Mouse (Mus musculus) heart, embryonic 15.5 days (tissue): ENCODE results near the gene Abhd17a. TPM values are rescaled to one million over a fixed set of nuclear protein-coding genes. Genes with fewer than 3 reads are reported as not detected.

ENCODE experiments used
- ATAC-seq: fragments of 200-750 bp; cut with Nextera tagmentation; replicated peaks from 2 replicates; pipeline ENCODE4 v1.8.0; 2017; ENCODE audit warnings: low read depth, moderate TSS enrichment; ENCODE audit not compliant: insufficient number of reproducible peaks, insufficient read depth, low FRiP score
- H3K27ac ChIP-seq: fragments of 300-500 bp; sonication (generic); 2 replicates; pipeline ENCODE4 v1.5.1; 2015; ENCODE audit warnings: mild to moderate bottlenecking, inconsistent platforms
- H3K27me3 ChIP-seq: fragments of 300-500 bp; sonication (generic); 2 replicates; pipeline ENCODE4 v1.6.1; 2015; ENCODE audit warnings: inconsistent platforms
- H3K36me3 ChIP-seq: fragments of 300-500 bp; sonication (generic); 2 replicates; pipeline ENCODE4 v1.6.1; 2015; ENCODE audit warnings: mild to moderate bottlenecking, inconsistent platforms
- H3K4me1 ChIP-seq: fragments of 300-500 bp; sonication (generic); replicated peaks from 2 replicates; pipeline ENCODE4 v1.6.1; 2015; ENCODE audit warnings: inconsistent platforms
- H3K4me2 ChIP-seq: fragments of 300-500 bp; sonication (generic); 2 replicates; pipeline ENCODE4 v1.6.1; 2015; ENCODE audit warnings: inconsistent platforms, mild to moderate bottlenecking, moderate library complexity
- H3K4me3 ChIP-seq: fragments of 300-500 bp; sonication (generic); 2 replicates; pipeline ENCODE4 v1.5.1; 2015; ENCODE audit warnings: mild to moderate bottlenecking, inconsistent platforms
- H3K9ac ChIP-seq: fragments of 300-500 bp; sonication (generic); 2 replicates; pipeline ENCODE4 v1.6.1; 2015; ENCODE audit warnings: mild to moderate bottlenecking, inconsistent platforms
- H3K9me3 ChIP-seq: fragments of 300-500 bp; sonication (generic); replicated peaks from 2 replicates; pipeline ENCODE4 v1.6.1; 2016; ENCODE audit warnings: inconsistent platforms
- WGBS: fragments of 180-500 bp; shearing (Covaris S2); methylation state at CpG from one replicate; pipeline ENCODE4 v1.1.7; 2015; ENCODE audit warnings: mixed read lengths; 5-methylcytosine and 5-hydroxymethylcytosine counted together
- polyA plus RNA-seq: library from polyadenylated mRNA; unstranded; fragments of >200 nt; fragmentation: Nextera tagmentation; extraction: Ambion mirVana; gene quantifications from 2 replicates; pipeline ENCODE4 v1.2.1, GENCODE M21; 2015

The Abhd17a gene
- polyA plus RNA-seq, 1 experiment from 2014 or later: 84.2 TPM

DNA sequence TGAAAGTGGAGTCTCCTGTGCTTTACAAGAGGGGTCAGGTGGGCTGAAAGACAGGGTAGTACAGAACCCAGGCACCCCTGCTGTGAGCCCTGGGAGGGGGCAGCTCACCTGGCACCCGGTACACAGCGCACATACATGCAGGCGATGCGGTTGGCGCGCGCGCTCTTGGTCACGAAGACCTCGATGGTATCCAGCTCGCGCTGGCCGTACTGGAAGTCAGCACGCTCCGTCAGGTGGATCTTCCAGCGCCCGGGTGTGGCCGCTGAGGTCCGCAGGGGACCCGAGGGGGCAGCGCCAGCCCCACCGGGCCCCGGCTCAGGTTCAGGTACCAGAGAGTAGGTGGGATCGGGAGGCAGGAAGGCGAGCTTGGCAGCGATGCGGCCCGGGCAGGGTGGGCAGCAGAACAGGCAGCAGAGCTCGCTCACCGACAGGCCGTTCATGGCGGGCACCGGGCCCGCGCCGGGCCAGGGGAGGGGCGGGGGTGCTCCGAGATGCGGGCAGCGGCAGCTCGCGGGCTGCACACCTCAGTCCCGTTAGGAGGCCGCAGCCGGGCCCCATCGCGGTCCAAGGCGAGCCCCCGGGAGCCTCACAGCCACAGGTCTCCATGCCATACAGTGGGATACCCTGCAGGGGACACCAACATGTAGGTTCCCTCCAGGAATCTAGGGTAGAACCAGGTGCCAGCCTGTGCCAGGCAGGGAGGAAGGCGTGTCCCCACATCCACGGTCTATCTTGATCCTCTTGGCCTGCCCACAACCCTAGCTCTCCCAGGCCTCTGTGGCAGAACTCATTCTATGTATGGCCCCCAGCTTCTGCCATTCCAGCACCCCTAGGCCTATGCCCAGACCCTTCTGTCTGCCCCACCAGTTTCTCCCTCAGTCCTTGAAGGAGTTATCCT, 3.5 kb downstream of the Abhd17a start:
- no peaks in the 10 kb centered on the region for H3K27me3 ChIP-seq
- H3K9me3 ChIP-seq: no peaks in the 10 kb centered on the region
- ATAC-seq: no peak
- H3K4me2 ChIP-seq: peak overlapping the region; percentile 38
- peak overlapping the region; percentile 31; the same call in 1 of the 2 replicates for H3K9ac ChIP-seq
- peak overlapping the region; percentile 83 for H3K27ac ChIP-seq
- 89% methylated on average over 51 of the region's 51 CpGs for WGBS
- H3K36me3 ChIP-seq: peaks cover 26% of the 10 kb centered on the region
- peak overlapping the region; percentile 21 for H3K4me3 ChIP-seq
- peaks cover 60% of the 10 kb centered on the region for H3K4me1 ChIP-seq

DNA sequence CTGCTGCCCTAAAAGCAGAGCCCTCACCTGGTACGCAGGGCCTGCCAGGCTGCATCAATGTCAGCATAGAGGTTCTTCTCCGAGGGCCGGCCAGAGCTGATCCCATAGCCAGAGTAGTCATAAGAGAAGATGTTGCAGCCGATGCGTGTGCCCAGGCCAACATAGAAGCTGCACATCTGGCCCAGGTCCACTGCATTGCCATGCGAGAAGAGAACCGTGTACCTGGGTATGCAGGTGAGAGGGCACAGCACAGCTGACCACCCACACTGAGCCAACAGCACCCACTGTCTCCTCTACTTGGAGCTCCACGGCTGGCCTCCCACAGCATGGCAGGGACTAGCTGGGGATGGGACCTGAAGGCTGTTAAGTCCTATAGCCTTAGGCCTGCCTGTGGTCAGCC, 4.6 kb downstream of the Abhd17a start:
- H3K9ac ChIP-seq: peak overlapping the region; percentile 16; the same call in 1 of the 2 replicates
- peaks cover 26% of the 10 kb centered on the region for H3K36me3 ChIP-seq
- no peaks in the 10 kb centered on the region for H3K27me3 ChIP-seq
- whole genome bisulfite sequencing: 83% methylated on average over 8 of the region's 8 CpGs
- no peaks in the 10 kb centered on the region for H3K9me3 ChIP-seq
- H3K27ac ChIP-seq: peak overlapping the region; percentile 46; the same call in 1 of the 2 replicates
- H3K4me1 ChIP-seq: peaks cover 59% of the 10 kb centered on the region
- H3K4me2 ChIP-seq: peak overlapping the region; percentile 38
- ATAC-seq: no peak
- H3K4me3 ChIP-seq: peak overlapping the region; percentile 21

DNA sequence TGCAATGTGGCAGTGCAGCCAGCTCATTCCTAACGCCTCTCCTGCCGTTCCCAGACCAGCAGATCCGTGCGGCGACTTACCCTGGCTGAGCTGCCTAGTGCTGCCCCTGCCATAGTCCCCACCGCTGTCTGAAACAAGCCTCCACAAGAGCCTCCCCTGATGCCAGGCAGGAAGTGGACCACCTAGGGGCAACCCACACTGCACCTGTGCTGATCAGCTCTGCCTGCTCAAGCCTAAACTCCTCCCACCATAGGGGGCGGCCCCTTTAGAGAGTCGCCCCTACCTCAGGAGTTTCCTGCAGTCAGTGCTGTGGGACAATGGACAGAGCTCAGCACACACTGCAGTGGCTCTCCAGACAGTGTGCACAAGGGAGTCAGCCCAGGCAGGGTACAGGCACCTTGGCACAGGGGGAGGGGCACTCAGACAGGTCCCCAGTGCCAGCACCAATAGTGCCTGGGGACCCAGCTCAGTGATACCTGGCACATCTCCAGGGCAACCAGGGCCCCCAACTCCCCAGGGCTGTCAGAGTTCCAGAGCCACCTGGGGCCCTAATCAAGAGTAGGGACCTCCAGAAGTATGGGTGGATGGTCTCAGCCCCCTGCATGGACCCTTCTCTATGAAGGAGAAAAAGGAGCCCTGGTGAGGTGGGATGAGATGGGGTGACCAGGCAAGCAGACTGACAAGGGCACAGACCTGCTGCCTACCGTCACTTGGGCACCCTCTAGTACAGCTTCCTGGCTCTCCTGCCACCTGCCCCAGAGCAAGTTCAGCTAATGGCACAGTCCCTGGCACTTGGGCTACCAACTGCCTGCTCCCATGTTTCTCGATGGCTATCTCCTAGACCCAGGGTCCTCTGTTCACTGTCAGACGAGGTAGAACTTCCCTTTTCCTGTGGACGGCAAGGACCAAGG, 5.2 kb downstream of the Abhd17a start:
- H3K4me2 ChIP-seq: peak overlapping the region; percentile 38
- no peaks in the 10 kb centered on the region for H3K9me3 ChIP-seq
- peaks cover 58% of the 10 kb centered on the region for H3K4me1 ChIP-seq
- peak overlapping the region; percentile 46 for H3K27ac ChIP-seq
- H3K36me3 ChIP-seq: peaks cover 26% of the 10 kb centered on the region
- no peaks in the 10 kb centered on the region for H3K27me3 ChIP-seq
- ATAC-seq: no peak
- 0 out of 2 replicates have a peak overlapping the region, but pooled peaks have one; percentile 4 for H3K9ac ChIP-seq
- 66% methylated on average over 12 of the region's 12 CpGs for WGBS
- peak overlapping the region; percentile 21 for H3K4me3 ChIP-seq

DNA sequence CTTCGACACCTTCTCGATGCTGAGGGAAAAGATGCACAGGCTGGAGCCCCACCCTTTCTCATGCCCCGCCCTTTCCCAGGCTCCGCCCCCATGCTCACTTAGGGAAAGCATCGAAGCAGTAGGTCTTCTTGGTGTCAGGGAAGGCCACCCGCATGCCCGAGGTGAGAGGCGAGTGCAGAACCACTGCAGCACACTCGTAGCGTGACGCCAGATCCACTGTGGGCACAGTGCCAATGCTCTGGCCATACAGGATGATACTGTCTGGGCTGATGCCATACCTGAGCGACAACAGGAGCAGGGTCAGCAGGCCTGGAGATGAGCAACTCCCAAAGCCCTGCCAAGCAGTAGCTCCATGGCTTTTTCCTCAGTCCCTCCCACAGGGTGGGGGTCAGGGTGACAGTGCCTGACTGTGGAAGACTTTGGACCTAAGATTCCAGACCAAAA, 6.1 kb downstream of the Abhd17a start:
- Histone ChIP-seq H3K4me1 (peaks cover 53% of the 10 kb centered on the region), H3K27ac (0 out of 2 replicates have a peak overlapping the region, but pooled peaks have one; percentile 46), H3K4me2 (no peak overlapping the region; the same call in 1 of the 2 replicates), H3K9ac (no peak overlapping the region), H3K27me3 (no peaks in the 10 kb centered on the region), H3K9me3 (no peaks in the 10 kb centered on the region), H3K36me3 (peaks cover 26% of the 10 kb centered on the region), H3K4me3 (no peak overlapping the region)
- 52% methylated on average over 12 of the region's 12 CpGs for WGBS
- no peak for ATAC-seq

DNA sequence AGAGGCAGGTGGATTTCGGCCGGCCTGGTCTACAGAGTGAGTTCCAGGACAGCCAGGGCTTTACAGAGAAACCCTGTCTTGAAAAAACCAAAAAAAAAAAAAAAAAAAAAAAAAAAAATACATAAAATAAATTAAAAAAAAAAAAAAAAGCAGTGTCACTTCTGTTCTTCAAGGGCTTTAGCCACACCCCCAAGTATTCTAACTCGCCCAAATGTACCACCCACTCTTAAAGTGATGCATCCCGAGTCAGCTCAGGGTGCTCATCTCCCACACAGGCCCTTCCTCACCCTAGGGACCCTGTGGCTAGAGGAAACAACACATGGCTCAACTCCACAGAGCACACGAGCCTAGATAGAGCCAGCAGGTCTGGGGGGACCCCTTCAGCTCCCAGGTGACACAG, 7.1 kb downstream of the Abhd17a start:
- Histone ChIP-seq H3K4me1 (peaks cover 53% of the 10 kb centered on the region), H3K36me3 (peaks cover 26% of the 10 kb centered on the region), H3K27ac (no peak overlapping the region), H3K27me3 (no peaks in the 10 kb centered on the region), H3K9me3 (no peaks in the 10 kb centered on the region), H3K4me2 (no peak overlapping the region), H3K4me3 (no peak overlapping the region), H3K9ac (no peak overlapping the region)
- no peak for ATAC-seq
- 77% methylated on average over 5 of the region's 5 CpGs for WGBS

DNA sequence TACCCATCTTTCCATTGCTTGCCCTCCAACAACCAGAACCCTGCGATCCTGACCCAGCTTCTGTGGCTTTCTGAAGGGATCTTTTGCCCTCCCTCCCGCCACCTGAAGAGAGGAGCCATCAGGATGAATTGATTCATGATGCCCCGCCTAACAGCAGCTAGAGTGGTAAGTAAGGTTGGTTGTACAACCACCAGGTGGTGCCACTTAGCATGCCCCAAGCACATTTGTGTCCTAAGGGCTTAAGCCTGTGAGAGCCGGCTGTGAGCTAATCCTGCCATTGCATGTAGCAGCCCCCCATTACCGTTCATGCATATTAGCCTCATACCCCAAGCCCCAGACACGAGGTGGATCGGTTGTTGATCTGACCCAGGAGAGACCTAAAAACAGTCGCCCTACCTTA, 11.2 kb downstream of the Abhd17a start:
- Histone ChIP-seq H3K27ac (peak overlapping the region; percentile 94), H3K4me2 (peak overlapping the region; percentile 91), H3K36me3 (peaks cover 14% of the 10 kb centered on the region), H3K27me3 (no peaks in the 10 kb centered on the region), H3K9ac (no peak overlapping the region), H3K4me3 (no peak overlapping the region), H3K9me3 (no peaks in the 10 kb centered on the region), H3K4me1 (peaks cover 47% of the 10 kb centered on the region)
- whole genome bisulfite sequencing: 14% methylated on average over 8 of the region's 8 CpGs
- ATAC-seq: no peak

DNA sequence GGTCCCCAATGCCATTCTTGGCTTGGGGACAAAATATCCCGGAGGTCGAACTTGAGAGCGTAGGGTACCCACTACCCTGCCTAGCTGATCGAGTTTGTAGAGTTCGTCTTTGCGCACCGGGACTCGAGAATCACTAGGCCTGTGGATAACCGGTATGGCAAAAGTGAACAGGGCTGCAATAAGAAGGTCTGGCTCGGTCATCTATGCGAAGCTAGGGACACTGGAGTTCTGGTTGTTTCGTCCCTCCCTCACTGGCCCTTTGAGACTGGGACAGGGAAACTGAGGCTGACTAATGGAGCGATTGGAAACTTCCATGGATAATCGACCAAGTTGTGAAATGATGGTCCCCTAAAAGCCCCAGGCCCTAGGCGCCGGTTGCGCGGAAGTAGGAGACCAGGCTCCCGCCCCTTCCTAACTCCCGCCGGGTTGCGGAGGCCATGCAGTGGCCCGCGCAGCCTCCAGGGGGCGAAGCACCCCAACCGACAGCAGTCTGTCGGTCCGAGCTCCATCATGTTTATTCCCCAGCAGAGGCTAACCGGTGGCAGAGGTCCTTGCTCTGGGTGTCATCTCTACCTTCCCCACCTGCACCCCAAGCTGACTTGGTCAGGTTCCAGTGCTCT, 11.9 kb downstream of the Abhd17a start:
- WGBS: under 1% methylated on average over 29 of the region's 29 CpGs
- Histone ChIP-seq H3K9me3 (no peaks in the 10 kb centered on the region), H3K36me3 (peaks cover 9% of the 10 kb centered on the region), H3K27me3 (no peaks in the 10 kb centered on the region), H3K4me2 (peak overlapping the region; percentile 91), H3K27ac (peak overlapping the region; percentile 94), H3K4me1 (peaks cover 48% of the 10 kb centered on the region), H3K9ac (peak overlapping the region; percentile 80), H3K4me3 (peak overlapping the region; percentile 89)
- peak; percentile 29; the same call in 1 of the 2 replicates for ATAC-seq

DNA sequence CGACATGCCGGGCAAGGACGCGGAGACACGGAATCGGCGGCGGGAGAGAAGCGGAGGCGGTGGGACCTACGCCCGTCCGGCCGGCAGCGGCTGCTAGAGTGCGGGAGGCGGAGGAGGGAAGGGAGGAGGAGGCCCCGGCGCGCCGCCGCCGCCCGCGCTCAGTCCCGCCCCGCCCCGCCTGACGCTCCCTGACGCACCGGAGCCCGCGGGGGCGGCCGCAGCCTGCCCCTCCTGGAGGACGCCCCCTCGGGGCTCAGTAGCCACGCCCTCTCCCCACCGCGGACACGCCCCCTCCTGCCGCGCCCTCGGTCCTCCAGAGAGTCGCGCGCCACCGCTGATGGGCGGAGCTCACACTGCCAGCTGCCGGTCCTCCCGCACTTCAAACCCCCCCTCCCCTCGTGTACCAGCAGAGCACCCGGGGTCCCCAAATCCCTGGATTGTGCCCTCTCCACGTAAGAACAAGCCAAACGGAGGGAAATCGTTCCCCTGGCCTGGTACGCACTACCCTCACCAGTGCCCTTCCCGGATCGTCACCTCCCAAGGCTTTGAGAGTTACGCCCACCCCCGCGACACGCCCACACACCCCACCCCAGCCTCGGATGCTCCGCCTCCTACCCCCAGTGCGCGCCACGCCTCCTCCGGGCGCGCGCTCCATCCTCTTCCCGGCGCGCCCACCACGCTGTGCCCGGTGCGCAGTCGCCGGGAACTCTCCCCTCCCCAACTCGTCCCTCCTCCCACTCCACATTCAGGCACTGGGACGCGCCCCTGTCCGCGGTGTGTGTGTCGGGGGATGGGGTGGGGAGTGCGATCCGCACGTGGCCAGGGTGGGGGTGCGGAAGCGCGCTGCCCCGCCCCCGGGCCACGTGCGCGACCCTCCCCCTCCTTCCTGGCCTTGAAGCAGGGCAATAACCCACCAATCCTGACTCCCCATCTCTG, 12.7 kb downstream of the Abhd17a start, which contains the start of gene Klf16:
Gene Klf16 (minus strand): TSS at position 127 of the 936 bp plus-strand sequence.
- ATAC-seq: peak; percentile 85
- Histone ChIP-seq H3K9ac (peak within 1 kb of the TSS; percentile 80), H3K36me3 (0 out of 2 replicates have a peak, but pooled peaks cover 5% of the 10 kb centered on the region), H3K27me3 (no peaks in the 10 kb centered on the region), H3K9me3 (no peaks in the 10 kb centered on the region), H3K4me3 (peak within 1 kb of the TSS; percentile 89), H3K27ac (peak within 1 kb of the TSS; percentile 94), H3K4me1 (peaks cover 53% of the 10 kb centered on the region), H3K4me2 (peak within 1 kb of the TSS; percentile 91)
- WGBS: under 1% methylated on average over 86 of the region's 97 CpGs

DNA sequence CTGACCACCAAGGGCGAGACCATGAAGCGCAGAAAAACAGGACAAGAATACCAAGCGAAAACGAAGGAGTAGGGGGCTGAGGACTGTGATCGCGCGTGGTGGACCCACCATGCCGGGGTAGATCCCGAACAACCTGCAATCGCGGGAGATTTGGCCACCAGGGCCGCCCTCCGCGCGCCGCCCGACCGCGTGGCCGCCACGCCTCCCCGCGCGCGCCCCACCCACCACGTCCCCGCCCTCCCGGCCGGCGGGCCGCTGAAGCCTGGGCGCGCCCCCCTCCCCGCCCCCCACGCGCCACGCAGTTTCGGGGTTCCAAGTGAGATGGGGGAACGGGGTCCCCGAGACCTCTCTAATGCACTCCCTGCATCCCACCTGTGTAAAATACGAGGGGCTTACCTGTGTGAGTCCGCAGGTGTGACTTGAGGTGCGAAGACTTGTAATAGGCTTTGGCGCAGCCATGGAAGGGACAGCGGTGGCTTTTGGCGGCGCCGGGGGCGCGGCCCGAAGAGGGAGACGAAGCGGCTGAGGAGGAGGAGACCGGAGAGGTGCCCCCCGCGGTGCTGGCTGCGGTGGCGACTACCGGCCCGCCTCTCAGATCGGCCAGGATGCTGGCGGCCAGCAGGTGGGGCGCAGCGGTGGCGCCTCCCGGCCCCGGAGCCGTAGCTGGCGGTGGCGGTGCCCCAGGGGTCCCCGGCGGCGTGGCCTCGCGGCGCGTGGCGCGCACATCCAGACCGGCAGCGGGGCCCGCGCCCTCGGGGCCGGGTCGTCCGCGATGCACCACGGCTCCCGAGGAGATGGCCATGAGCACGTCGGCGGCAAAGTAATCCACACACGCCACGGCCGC, 13.6 kb downstream of the Abhd17a start:
- Histone ChIP-seq H3K4me2 (peak overlapping the region; percentile 91), H3K36me3 (no peaks in the 10 kb centered on the region), H3K27ac (peak overlapping the region; percentile 94), H3K27me3 (no peaks in the 10 kb centered on the region), H3K4me1 (peaks cover 62% of the 10 kb centered on the region), H3K4me3 (peak overlapping the region; percentile 89), H3K9me3 (no peaks in the 10 kb centered on the region), H3K9ac (peak overlapping the region; percentile 80)
- WGBS: under 1% methylated on average over 87 of the region's 96 CpGs
- peak; percentile 0; the same call in 1 of the 2 replicates for ATAC-seq
